Mouse (Mus musculus): Measurements from ENCODE around the gene Pbx3. TPM values are rescaled to one million over a fixed set of nuclear protein-coding genes. Genes with fewer than 3 reads are reported as not detected.

Gene Pbx3
- 19.6 and 25.1 TPM in 2 replicates for polyA plus RNA-seq (2016; fragmentation: Nextera tagmentation; extraction: Ambion mirVana)

DNA sequence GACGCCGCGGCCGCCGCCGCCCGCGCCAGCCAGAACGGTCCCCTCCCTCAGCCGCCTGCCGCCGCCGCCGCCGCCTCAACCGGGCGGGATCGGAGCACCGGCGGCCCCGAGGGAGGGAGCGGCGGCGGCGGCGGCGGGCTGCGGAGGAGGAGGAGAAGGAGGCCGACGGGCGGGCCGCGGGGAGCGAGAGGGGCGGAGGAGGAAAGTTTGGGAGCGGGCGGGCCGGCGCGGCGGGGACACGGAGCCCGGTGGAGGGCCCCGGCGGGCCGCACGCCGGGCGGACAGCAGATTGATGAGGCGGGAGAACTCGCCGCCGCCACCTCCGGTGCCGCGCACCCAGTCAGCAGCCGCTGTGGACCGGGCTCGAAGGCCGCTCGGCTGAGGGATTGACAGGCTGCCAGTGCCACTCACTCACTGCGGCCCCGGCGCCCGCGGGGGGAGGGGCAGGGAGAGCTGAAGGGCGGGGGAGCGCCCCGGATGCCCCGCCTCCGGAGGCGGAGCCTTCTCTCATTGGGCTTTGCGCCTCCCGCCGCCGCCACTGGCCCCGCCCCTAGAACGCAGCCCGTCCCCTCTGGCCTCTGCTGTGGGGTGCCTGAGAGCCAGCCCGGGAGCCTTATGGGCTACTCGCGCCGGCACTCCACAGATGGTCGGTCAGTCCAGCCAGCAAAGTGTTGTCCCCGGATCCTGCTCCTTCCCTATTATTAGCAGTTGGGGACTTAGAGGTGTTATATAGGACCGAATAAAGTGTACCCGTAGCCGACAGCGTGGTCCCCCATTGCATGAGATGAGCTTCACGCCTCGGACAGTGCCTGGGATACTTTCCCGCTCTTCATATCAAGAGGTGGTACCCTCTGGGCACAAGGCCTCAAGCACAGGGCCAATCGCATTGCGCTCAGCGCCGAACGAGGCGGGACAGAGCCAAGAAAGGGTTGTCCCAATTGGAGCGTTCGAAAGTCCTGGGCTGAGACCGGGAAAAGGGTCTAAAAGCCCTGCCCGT, at the start of gene Pbx3:
Gene Pbx3 (minus strand): TSS at position 838 of the 997 bp plus-strand sequence.
- peaks cover 20% of the 10 kb centered on the region for H3K27me3 ChIP-seq
- H3K9ac ChIP-seq (replicated peaks): peak within 1 kb of the TSS; percentile 97
- H3K4me2 ChIP-seq: peak within 1 kb of the TSS; percentile 94
- no peaks in the 10 kb centered on the region for H3K9me3 ChIP-seq
- no peaks in the 10 kb centered on the region for H3K36me3 ChIP-seq
- peaks cover 22% of the 10 kb centered on the region for H3K4me1 ChIP-seq (replicated peaks)
- H3K4me3 ChIP-seq (replicated peaks): peak within 1 kb of the TSS; percentile 96
- peak; percentile 91 for ATAC-seq (ENCODE audit: insufficient number of reproducible peaks, insufficient read depth, low FRiP score, low TSS enrichment, low read depth)
- peak within 1 kb of the TSS; percentile 98 for H3K27ac ChIP-seq
- WGBS: under 1% methylated on average over 95 of the region's 102 CpGs

DNA sequence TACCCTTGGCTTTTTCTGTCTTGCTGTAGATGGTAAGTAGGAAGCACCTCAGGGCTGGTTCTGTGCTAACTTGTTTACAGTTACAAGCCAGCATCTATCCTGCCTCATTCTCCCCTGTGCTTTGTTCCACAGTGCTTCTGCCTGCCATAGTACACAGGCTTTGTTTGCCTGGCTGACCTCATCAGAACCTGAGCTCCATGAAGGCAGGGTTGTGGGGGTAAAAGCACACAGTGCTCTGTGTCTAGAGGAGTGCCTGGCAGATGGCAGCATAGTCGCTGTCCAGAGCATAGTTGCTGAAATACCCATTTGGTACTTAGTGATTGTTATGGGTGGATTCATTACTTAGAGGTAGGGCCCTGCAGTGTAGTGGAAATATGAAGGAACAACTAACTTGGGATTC, 47.3 kb upstream of the Pbx3 start:
- no peak overlapping the region for H3K9ac ChIP-seq (replicated peaks)
- no peak for ATAC-seq (ENCODE audit: insufficient number of reproducible peaks, insufficient read depth, low FRiP score, low TSS enrichment, low read depth)
- 67% methylated on average over 1 of the region's 1 CpGs for WGBS
- H3K9me3 ChIP-seq: no peaks in the 10 kb centered on the region
- no peaks in the 10 kb centered on the region; the same call in 1 of the 2 replicates for H3K4me1 ChIP-seq (replicated peaks)
- H3K27me3 ChIP-seq: no peaks in the 10 kb centered on the region
- H3K27ac ChIP-seq: no peak overlapping the region
- H3K4me2 ChIP-seq: no peak overlapping the region
- peaks cover 3% of the 10 kb centered on the region; the same call in 1 of the 2 replicates for H3K36me3 ChIP-seq
- no peak overlapping the region for H3K4me3 ChIP-seq (replicated peaks)

DNA sequence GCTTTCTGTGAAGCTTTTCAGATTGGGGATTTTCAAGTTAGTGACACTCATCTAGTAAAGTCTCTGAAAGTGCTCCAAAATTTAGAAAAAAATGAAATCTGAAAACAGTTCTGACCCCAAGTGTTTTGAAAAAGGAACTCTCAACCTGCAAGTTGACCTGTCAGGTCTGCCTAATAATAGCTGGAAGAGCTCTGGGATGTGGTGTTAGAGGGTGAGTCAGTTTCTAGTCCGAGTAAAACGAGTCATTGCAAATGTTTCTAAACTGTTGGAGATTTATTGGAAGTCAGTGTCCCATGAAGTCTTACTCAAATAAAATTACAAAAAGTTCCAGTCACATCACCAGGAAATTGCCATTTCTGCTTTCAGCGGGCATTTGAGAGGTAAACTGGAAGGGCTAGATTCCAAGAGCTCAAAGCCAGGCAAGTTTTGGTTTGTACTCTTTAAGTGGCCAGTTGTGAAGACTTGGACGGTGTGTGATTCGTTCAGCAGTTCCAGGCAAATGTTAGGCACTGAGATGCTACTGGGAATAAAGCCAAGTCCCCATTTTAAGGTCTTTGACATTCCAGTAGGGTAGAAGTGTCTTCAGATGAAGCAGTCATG, 36.9 kb upstream of the Pbx3 start:
- H3K9me3 ChIP-seq: no peaks in the 10 kb centered on the region
- H3K27ac ChIP-seq: no peak overlapping the region
- H3K27me3 ChIP-seq: no peaks in the 10 kb centered on the region
- H3K4me1 ChIP-seq (replicated peaks): peaks cover 14% of the 10 kb centered on the region
- no peak overlapping the region for H3K4me3 ChIP-seq (replicated peaks)
- no peaks in the 10 kb centered on the region for H3K36me3 ChIP-seq
- ATAC-seq (ENCODE audit: insufficient number of reproducible peaks, insufficient read depth, low FRiP score, low TSS enrichment, low read depth): no peak
- 86% methylated on average over 5 of the region's 5 CpGs for WGBS
- H3K4me2 ChIP-seq: no peak overlapping the region
- H3K9ac ChIP-seq (replicated peaks): no peak overlapping the region

DNA sequence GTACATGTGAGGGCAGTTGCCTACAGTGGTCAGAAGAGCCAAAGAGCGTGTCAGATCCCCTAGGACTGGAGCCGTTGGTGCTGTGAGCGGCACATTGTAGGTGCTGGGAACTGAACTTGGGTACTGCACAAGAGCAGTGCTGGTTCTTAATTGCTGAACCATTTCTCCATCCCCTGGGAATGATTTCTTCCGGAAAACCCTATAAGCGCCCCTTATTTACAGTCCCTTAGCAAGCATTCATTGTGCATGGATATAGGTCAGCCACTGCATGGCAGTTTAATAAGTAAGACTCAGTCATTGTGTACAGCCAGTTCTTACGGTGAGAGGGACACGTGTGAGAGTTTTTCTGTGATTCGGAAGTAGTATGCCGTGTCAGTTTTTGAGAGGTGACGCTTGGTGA, 35.4 kb upstream of the Pbx3 start:
- Histone ChIP-seq H3K4me3 (replicated peaks) (no peak overlapping the region), H3K27ac (no peak overlapping the region), H3K36me3 (no peaks in the 10 kb centered on the region), H3K4me1 (replicated peaks) (peaks cover 14% of the 10 kb centered on the region), H3K27me3 (no peaks in the 10 kb centered on the region), H3K9ac (replicated peaks) (no peak overlapping the region), H3K9me3 (no peaks in the 10 kb centered on the region), H3K4me2 (peak overlapping the region; percentile 81; the same call in 1 of the 2 replicates)
- WGBS: 94% methylated on average over 10 of the region's 10 CpGs
- no peak for ATAC-seq (ENCODE audit: insufficient number of reproducible peaks, insufficient read depth, low FRiP score, low TSS enrichment, low read depth)

DNA sequence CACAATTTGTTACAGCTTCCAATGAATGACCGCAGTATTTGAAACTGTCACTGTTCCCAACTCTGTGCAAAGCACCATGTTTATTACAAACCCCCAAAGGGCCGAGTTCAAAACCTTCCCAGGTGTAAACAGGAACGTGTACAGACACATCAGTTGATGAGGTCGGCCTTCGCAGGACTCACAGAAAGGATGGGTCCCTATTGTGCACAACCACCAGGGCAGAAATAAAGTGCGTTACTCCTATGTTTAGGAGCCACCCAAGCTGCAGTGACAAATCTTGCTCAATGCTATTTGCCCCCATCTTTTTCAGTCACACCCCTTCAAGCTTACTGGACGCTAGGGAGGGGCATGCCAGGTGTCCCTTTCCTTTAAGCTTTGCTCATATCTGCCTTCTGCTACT, 34.7 kb upstream of the Pbx3 start:
- no peaks in the 10 kb centered on the region for H3K36me3 ChIP-seq
- H3K9me3 ChIP-seq: no peaks in the 10 kb centered on the region
- H3K4me3 ChIP-seq (replicated peaks): peak overlapping the region; percentile 97
- peak overlapping the region; percentile 81 for H3K4me2 ChIP-seq
- H3K27ac ChIP-seq: no peak overlapping the region
- WGBS: 46% methylated on average over 7 of the region's 7 CpGs
- H3K4me1 ChIP-seq (replicated peaks): peaks cover 14% of the 10 kb centered on the region
- H3K9ac ChIP-seq (replicated peaks): peak overlapping the region; percentile 86
- ATAC-seq (ENCODE audit: insufficient number of reproducible peaks, insufficient read depth, low FRiP score, low TSS enrichment, low read depth): no peak
- H3K27me3 ChIP-seq: no peaks in the 10 kb centered on the region

DNA sequence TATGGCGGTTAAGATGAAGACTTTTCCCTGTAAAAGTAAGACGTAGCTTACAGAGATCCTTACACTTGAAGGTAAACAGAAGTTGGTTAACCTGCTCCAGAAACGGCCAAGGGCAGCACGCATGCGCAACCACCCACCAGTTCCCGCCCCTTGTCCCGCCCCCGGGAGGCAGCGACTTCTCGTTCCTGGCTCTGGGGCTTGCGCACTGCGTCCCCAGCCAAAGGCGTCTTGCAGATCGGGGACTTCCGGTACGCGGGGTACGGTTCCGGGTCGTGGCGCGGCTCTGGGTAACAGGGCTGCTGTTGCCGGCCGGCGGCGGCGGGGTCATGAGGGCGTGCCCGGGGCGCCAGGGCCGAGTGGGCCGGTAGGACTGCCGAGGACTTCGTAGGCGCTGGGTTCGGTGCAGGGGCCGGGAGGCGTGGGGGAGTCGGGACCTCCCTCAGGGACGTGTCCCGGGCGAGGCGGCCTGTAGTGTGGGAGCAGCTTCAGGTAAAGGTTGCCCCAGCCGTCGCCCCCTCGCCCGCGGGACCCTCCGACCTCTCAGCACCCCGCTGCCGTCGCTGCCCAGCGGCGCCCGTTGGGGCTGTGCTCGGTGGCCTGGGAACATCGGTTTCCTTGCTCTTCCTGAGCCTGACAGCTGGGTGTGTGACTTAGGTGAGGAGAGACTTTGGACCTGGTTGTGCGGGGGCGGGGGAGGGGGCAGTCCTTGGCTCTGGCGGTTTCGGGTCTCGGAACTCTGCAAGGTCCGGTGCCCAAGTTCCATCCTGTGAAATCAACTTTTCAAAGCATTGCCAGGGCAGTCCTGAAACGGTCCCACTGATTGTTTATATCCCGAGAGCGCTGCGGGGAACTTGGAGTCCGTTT, 33.9 kb upstream of the Pbx3 start, which contains the start of gene Mapkap1:
Gene Mapkap1 (plus strand): TSS at position 171 of the 864 bp plus-strand sequence.
- H3K4me3 ChIP-seq (replicated peaks): peak within 1 kb of the TSS; percentile 97
- H3K4me1 ChIP-seq (replicated peaks): peaks cover 14% of the 10 kb centered on the region
- H3K4me2 ChIP-seq: peak within 1 kb of the TSS; percentile 81
- peak; percentile 97 for ATAC-seq (ENCODE audit: insufficient number of reproducible peaks, insufficient read depth, low FRiP score, low TSS enrichment, low read depth)
- H3K27ac ChIP-seq: 0 out of 2 replicates have a peak within 1 kb of the TSS, but pooled peaks have one; percentile 29
- no peaks in the 10 kb centered on the region for H3K27me3 ChIP-seq
- peak within 1 kb of the TSS; percentile 86 for H3K9ac ChIP-seq (replicated peaks)
- WGBS: under 1% methylated on average over 67 of the region's 68 CpGs
- no peaks in the 10 kb centered on the region for H3K9me3 ChIP-seq
- H3K36me3 ChIP-seq: no peaks in the 10 kb centered on the region

DNA sequence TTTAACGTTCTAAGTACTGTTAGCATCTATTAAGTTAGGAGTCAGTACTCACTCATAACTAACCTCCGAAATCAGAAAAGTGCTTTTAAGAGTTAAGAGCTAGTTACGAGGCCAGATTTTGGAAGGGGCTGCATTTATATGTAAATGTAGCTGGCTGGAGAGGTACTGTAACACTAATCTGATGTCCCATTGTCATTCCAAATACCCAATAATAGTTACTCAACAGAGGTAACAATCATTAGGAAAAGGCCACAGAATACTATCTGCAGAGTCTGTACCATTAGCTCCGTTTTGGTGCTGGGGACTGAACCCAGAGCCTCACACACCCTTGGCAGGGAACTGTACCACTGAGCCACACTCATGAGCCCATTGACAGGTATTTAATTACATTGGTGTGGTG, 26.6 kb upstream of the Pbx3 start:
- Histone ChIP-seq H3K27ac (no peak overlapping the region), H3K4me2 (no peak overlapping the region), H3K4me1 (replicated peaks) (no peaks in the 10 kb centered on the region), H3K9ac (replicated peaks) (no peak overlapping the region), H3K4me3 (replicated peaks) (no peak overlapping the region), H3K27me3 (no peaks in the 10 kb centered on the region), H3K9me3 (no peaks in the 10 kb centered on the region), H3K36me3 (no peaks in the 10 kb centered on the region)
- no peak for ATAC-seq (ENCODE audit: insufficient number of reproducible peaks, insufficient read depth, low FRiP score, low TSS enrichment, low read depth)
- 56% methylated on average over 4 of the region's 4 CpGs for WGBS

DNA sequence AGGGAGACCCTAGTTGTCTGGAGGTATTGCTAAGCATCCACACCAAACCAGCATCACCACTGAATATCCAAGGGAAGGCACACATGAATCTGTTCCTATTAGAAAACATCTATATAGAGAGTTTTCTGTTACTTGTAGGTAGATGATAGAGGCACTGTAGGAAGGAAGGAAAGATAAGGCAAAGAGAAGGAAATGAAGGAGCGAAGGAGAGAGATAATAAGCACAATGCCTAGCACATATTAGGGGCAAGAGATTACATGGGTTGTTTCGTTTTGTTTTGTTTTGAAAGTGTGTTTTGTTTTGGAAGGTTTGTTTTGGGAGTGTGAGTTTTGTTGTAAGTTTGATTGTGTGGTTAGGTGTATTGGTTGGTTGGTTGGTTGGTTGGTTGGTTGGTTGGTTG, 6.0 kb upstream of the Pbx3 start:
- H3K36me3 ChIP-seq: no peaks in the 10 kb centered on the region
- H3K27ac ChIP-seq: no peak overlapping the region
- no peak overlapping the region for H3K4me2 ChIP-seq
- peaks cover under 1% of the 10 kb centered on the region; the same call in 1 of the 2 replicates for H3K27me3 ChIP-seq
- H3K9me3 ChIP-seq: no peaks in the 10 kb centered on the region
- no peaks in the 10 kb centered on the region; the same call in 1 of the 2 replicates for H3K4me1 ChIP-seq (replicated peaks)
- H3K9ac ChIP-seq (replicated peaks): no peak overlapping the region
- 88% methylated on average over 2 of the region's 2 CpGs for WGBS
- no peak overlapping the region for H3K4me3 ChIP-seq (replicated peaks)
- no peak for ATAC-seq (ENCODE audit: insufficient number of reproducible peaks, insufficient read depth, low FRiP score, low TSS enrichment, low read depth)

DNA sequence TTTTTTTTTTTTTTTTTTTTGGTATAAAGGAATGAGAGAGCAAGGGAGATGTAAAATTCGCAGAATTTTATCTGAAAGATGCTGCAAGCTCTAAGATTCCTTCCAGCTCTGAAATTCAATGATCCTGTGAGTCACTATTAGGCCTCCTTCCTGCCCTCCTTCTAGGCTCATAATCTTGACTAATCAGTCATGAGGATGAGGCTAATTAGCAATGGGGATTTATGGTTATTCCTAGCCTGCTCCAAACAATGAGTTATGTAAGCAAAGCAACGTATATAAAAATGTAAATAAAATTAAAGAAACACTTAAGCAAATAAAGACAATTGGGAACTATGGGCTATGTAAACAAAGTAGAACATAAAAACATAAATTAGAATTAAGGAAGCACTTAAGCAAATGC, 1.4 kb upstream of the Pbx3 start:
- H3K9me3 ChIP-seq: no peaks in the 10 kb centered on the region
- H3K27me3 ChIP-seq: peaks cover 13% of the 10 kb centered on the region
- 59% methylated on average over 2 of the region's 2 CpGs for WGBS
- no peak overlapping the region for H3K4me3 ChIP-seq (replicated peaks)
- no peak overlapping the region for H3K27ac ChIP-seq
- no peaks in the 10 kb centered on the region for H3K36me3 ChIP-seq
- H3K4me1 ChIP-seq (replicated peaks): peaks cover 14% of the 10 kb centered on the region
- ATAC-seq (ENCODE audit: insufficient number of reproducible peaks, insufficient read depth, low FRiP score, low TSS enrichment, low read depth): no peak
- H3K9ac ChIP-seq (replicated peaks): no peak overlapping the region
- no peak overlapping the region for H3K4me2 ChIP-seq

DNA sequence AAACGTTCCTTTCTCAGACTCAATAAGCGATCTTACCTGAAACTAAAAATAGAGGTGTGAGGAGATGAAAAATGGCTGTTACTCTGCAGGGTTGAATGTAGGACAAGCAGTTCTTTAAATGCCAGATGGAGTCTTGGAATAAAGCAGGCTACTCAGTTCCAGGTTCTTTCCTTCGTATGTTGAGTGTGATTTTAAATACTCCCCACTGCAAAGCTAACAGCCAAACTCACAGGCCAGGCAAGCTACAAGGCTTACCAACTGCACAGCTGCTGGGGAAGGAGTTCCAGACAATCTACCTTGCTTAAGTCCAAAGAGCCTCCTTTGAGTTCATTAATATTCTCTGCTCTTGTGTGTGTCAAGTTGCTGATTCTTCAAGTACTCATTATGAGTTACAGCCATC, 944 bp upstream of the Pbx3 start:
- 34% methylated on average over 3 of the region's 3 CpGs for WGBS
- no peak overlapping the region for H3K9ac ChIP-seq (replicated peaks)
- ATAC-seq (ENCODE audit: insufficient number of reproducible peaks, insufficient read depth, low FRiP score, low TSS enrichment, low read depth): no peak
- no peak overlapping the region for H3K27ac ChIP-seq
- no peaks in the 10 kb centered on the region for H3K9me3 ChIP-seq
- peaks cover 16% of the 10 kb centered on the region for H3K4me1 ChIP-seq (replicated peaks)
- peak overlapping the region; percentile 96; the same call in 1 of the 2 replicates for H3K4me3 ChIP-seq (replicated peaks)
- peaks cover 13% of the 10 kb centered on the region for H3K27me3 ChIP-seq
- no peaks in the 10 kb centered on the region for H3K36me3 ChIP-seq
- H3K4me2 ChIP-seq: peak overlapping the region; percentile 94
